Mouse (Mus musculus) stomach, postnatal 0 days (tissue): Measurements from ENCODE around the gene Gm21119.
"Not testable (repeated sequence)": the region's sequence is repeated elsewhere in the genome, so short reads cannot be mapped to it uniquely, and the experiment has no call there.

Source experiments
- CTCF ChIP-seq: IDR thresholded peaks from 2 replicates; pipeline ENCODE4 v1.5.1; 2016; ENCODE audit warnings: antibody characterized with exemption, low read depth, mild to moderate bottlenecking, moderate library complexity
- EP300 ChIP-seq: optimal IDR thresholded peaks from 2 replicates; pipeline ENCODE3; 2016; ENCODE audit warnings: antibody characterized with exemption

GRCm38 (mm10) chr8:20610856-20611255 is 3.9 kb upstream of the Gm21119 start:
- TF ChIP-seq CTCF, EP300: not testable (repeated sequence)
